Mouse (Mus musculus) spleen, adult 2 months (tissue): ENCODE data around the gene Rhebl1. TPM values are rescaled to one million over a fixed set of nuclear protein-coding genes. Genes with fewer than 3 reads are reported as not detected.

Experiments
- DNase-seq, 2 experiments: peaks; one replicate each; pipeline versions ENCODE4 v3.0.0 to v3.0.0-alpha.2; 2012 to 2021; ENCODE audit warnings: low spot score in 2 of 2, low read depth in 1 of 2
- H3K27ac ChIP-seq: fragments of 200-500 bp; 2 replicates; pipeline ENCODE4 v1.5.1; 2012; ENCODE audit warnings: low read length, inconsistent platforms; ENCODE audit not compliant: insufficient read depth
- H3K27me3 ChIP-seq: fragments of 200-500 bp; 2 replicates; pipeline ENCODE4 v1.6.1; 2012; ENCODE audit warnings: mild to moderate bottlenecking, moderate library complexity, low read length, inconsistent platforms; ENCODE audit not compliant: control insufficient read depth, insufficient read depth
- H3K36me3 ChIP-seq: fragments of 200-500 bp; 2 replicates; pipeline ENCODE4 v1.6.1; 2012; ENCODE audit warnings: mild to moderate bottlenecking, low read length, inconsistent platforms; ENCODE audit not compliant: control insufficient read depth, insufficient read depth
- H3K4me1 ChIP-seq: fragments of 200-500 bp; 2 replicates; pipeline ENCODE4 v1.6.1; 2011; ENCODE audit warnings: inconsistent platforms; ENCODE audit not compliant: control insufficient read depth, insufficient read depth, insufficient read length
- H3K4me3 ChIP-seq: fragments of 200-500 bp; 2 replicates; pipeline ENCODE4 v1.5.1; 2011; ENCODE audit warnings: mild to moderate bottlenecking, inconsistent platforms; ENCODE audit not compliant: insufficient read depth, insufficient read length; ENCODE audit errors: extremely low read depth
- CTCF ChIP-seq: fragments of 200-500 bp; IDR thresholded peaks from 2 replicates; pipeline ENCODE4 v1.5.1; 2011; ENCODE audit warnings: mild to moderate bottlenecking, inconsistent platforms; ENCODE audit not compliant: insufficient read depth, insufficient read length, insufficient replicate concordance; ENCODE audit errors: extremely low read depth
- POLR2A ChIP-seq: fragments of 200-500 bp; IDR thresholded peaks from 2 replicates; pipeline ENCODE4 v1.6.1; 2011; ENCODE audit warnings: low read depth, low read length, inconsistent platforms
- WGBS: fragments of 180-500 bp; shearing (Covaris S2); methylation state at CpG from one replicate; pipeline ENCODE4 v1.1.7; 2018; 5-methylcytosine and 5-hydroxymethylcytosine counted together
- polyA plus RNA-seq: library from polyadenylated mRNA; depleted of rRNA; stranded (reverse); fragments of >200 nt; gene quantifications from 2 replicates; pipeline ENCODE4 v1.2.3, GENCODE M21; 2012

Gene Rhebl1
- polyA plus RNA-seq, 1 experiment: 6.0 TPM

GRCm38 (mm10) chr15:98846140-98846539 lies 48.2 kb downstream of the Rhebl1 start:
- Histone ChIP-seq H3K4me3 (no peak overlapping the region), H3K36me3 (peaks cover 85% of the 10 kb centered on the region), H3K27me3 (no peaks in the 10 kb centered on the region), H3K4me1 (no peaks in the 10 kb centered on the region), H3K27ac (no peak overlapping the region)
- no peak for DNase-seq
- 89% methylated on average over 8 of the region's 8 CpGs for WGBS
- no peak for TF ChIP-seq POLR2A
- no peak for TF ChIP-seq CTCF

- 90% methylated on average over 2 of the region's 2 CpGs for WGBS
- H3K27me3 ChIP-seq: no peaks in the 10 kb centered on the region
- no peak overlapping the region for H3K4me3 ChIP-seq
- H3K36me3 ChIP-seq: peaks cover 83% of the 10 kb centered on the region
- no peak for DNase-seq
- H3K4me1 ChIP-seq: no peaks in the 10 kb centered on the region
- no peak overlapping the region for H3K27ac ChIP-seq
- TF ChIP-seq CTCF (no peak), POLR2A (no peak)
Observed at GRCm38 (mm10) chr15:98845149-98845548, 49.2 kb downstream of the Rhebl1 start.

GRCm38 (mm10) chr15:98843595-98844223 lies 50.6 kb downstream of the Rhebl1 start:
- Histone ChIP-seq H3K4me3 (no peak overlapping the region), H3K36me3 (peaks cover 81% of the 10 kb centered on the region), H3K27me3 (no peaks in the 10 kb centered on the region), H3K4me1 (no peaks in the 10 kb centered on the region), H3K27ac (no peak overlapping the region)
- DNase-seq: no peak
- TF ChIP-seq POLR2A (no peak), CTCF (no peak)
- WGBS: 96% methylated on average over 11 of the region's 11 CpGs

- no peak for DNase-seq
- H3K27me3 ChIP-seq: no peaks in the 10 kb centered on the region
- no peaks in the 10 kb centered on the region for H3K4me1 ChIP-seq
- TF ChIP-seq CTCF: no peak
- no peak for TF ChIP-seq POLR2A
- WGBS: 96% methylated on average over 30 of the region's 30 CpGs
- no peak overlapping the region for H3K27ac ChIP-seq
- no peak overlapping the region for H3K4me3 ChIP-seq
- peaks cover 75% of the 10 kb centered on the region for H3K36me3 ChIP-seq
Observed at GRCm38 (mm10) chr15:98839671-98840585, 54.4 kb downstream of the Rhebl1 start.

GRCm38 (mm10) chr15:98839161-98839560 lies 55.2 kb downstream of the Rhebl1 start:
- TF ChIP-seq POLR2A (no peak), CTCF (no peak)
- Histone ChIP-seq H3K4me3 (no peak overlapping the region), H3K27ac (no peak overlapping the region), H3K4me1 (no peaks in the 10 kb centered on the region), H3K27me3 (no peaks in the 10 kb centered on the region), H3K36me3 (peaks cover 74% of the 10 kb centered on the region)
- WGBS: 97% methylated on average over 14 of the region's 14 CpGs
- no peak for DNase-seq

GRCm38 (mm10) chr15:98837743-98838103 lies 56.6 kb downstream of the Rhebl1 start:
- Histone ChIP-seq H3K4me1 (peaks cover under 1% of the 10 kb centered on the region; the same call in 1 of the 2 replicates), H3K27me3 (no peaks in the 10 kb centered on the region), H3K27ac (no peak overlapping the region), H3K4me3 (no peak overlapping the region), H3K36me3 (peaks cover 65% of the 10 kb centered on the region)
- no peak for DNase-seq
- 81% methylated on average over 4 of the region's 4 CpGs for whole genome bisulfite sequencing
- TF ChIP-seq POLR2A: no peak
- TF ChIP-seq CTCF: no peak
